Mouse (Mus musculus) hindbrain, embryonic 14.5 days (tissue): ENCODE data around the gene Ripk1. TPM values are rescaled to one million over a fixed set of nuclear protein-coding genes. Genes with fewer than 3 reads are reported as not detected.

Experiments
- ATAC-seq: fragments of 200-750 bp; cut with Nextera tagmentation; 2 replicates; pipeline ENCODE4 v1.8.0; 2017; ENCODE audit warnings: moderate number of reproducible peaks, mild to moderate bottlenecking, moderate TSS enrichment, moderate library complexity; ENCODE audit not compliant: low FRiP score
- DNase-seq: peaks from one replicate; pipeline ENCODE4 v3.0.0-alpha.2; 2015; ENCODE audit warnings: low spot score
- H3K27ac ChIP-seq: fragments of 300-500 bp; sonication (generic); 2 replicates; pipeline ENCODE4 v1.5.1; 2014; ENCODE audit warnings: mild to moderate bottlenecking, moderate library complexity
- H3K27me3 ChIP-seq: fragments of 300-500 bp; sonication (generic); 2 replicates; pipeline ENCODE4 v1.6.1; 2014; ENCODE audit warnings: mild to moderate bottlenecking, low read length, mixed read lengths; ENCODE audit not compliant: control insufficient read depth, insufficient read depth
- H3K36me3 ChIP-seq: fragments of 300-500 bp; sonication (generic); replicated peaks from 2 replicates; pipeline ENCODE4 v1.6.1; 2014; ENCODE audit not compliant: control insufficient read depth, insufficient read depth
- H3K4me1 ChIP-seq: fragments of 300-500 bp; sonication (generic); replicated peaks from 2 replicates; pipeline ENCODE4 v1.6.1; 2014; ENCODE audit warnings: antibody characterized with exemption, low read length, mixed read lengths; ENCODE audit not compliant: control insufficient read depth, insufficient read depth
- H3K4me2 ChIP-seq: fragments of 300-500 bp; sonication (generic); replicated peaks from 2 replicates; pipeline ENCODE4 v1.6.1; 2014; ENCODE audit warnings: mild to moderate bottlenecking, moderate library complexity
- H3K4me3 ChIP-seq: fragments of 300-500 bp; sonication (generic); replicated peaks from 2 replicates; pipeline ENCODE4 v1.5.1; 2014; ENCODE audit warnings: mild to moderate bottlenecking, low read length
- H3K9ac ChIP-seq: fragments of 300-500 bp; sonication (generic); 2 replicates; pipeline ENCODE4 v1.6.1; 2014
- H3K9me3 ChIP-seq: fragments of 300-500 bp; sonication (generic); 2 replicates; pipeline ENCODE4 v1.6.1; 2016; ENCODE audit warnings: low read length; ENCODE audit not compliant: control insufficient read depth
- WGBS: fragments of 180-500 bp; shearing (Covaris S2); extraction: QIAGEN DNeasy Blood & Tissue Kit; methylation state at CpG from one replicate; pipeline ENCODE4 v1.1.7; 2014; 5-methylcytosine and 5-hydroxymethylcytosine counted together
- polyA plus RNA-seq: library from polyadenylated mRNA; unstranded; fragments of >200 nt; fragmentation: Nextera tagmentation; extraction: Ambion mirVana; gene quantifications from 2 replicates; pipeline ENCODE4 v1.2.1, GENCODE M21; 2014

Gene Ripk1
- polyA plus RNA-seq, 1 experiment from 2014 or later: 8.2 TPM

DNA sequence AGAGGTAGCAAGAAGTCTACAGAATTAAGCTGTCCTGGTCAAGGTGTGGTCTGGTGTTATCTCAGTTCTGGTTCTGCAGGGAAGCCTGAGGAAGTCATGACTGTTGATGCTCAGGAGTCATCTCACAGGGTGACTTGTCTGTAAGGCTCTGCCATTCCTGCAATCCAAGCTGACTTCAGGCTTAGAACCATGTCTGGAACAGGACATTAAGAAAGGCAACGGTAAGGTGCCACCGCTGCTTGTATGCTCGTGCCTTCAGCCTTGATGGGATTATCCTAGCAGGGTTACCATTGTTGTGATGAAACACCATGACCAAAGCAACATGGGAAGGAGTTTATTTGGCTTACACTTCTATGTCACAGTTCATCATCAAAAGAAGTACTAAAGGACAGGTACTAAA lies 45.4 kb downstream of the Ripk1 start:
- 92% methylated on average over 3 of the region's 3 CpGs for WGBS
- DNase-seq: no peak
- no peak overlapping the region for H3K4me2 ChIP-seq
- no peak overlapping the region for H3K4me3 ChIP-seq
- no peak for ATAC-seq
- no peaks in the 10 kb centered on the region for H3K4me1 ChIP-seq
- H3K27ac ChIP-seq: no peak overlapping the region
- H3K36me3 ChIP-seq: peaks cover 30% of the 10 kb centered on the region
- H3K9me3 ChIP-seq: no peaks in the 10 kb centered on the region
- no peak overlapping the region for H3K9ac ChIP-seq
- H3K27me3 ChIP-seq: no peaks in the 10 kb centered on the region

- no peak for ATAC-seq
- no peak overlapping the region for H3K27ac ChIP-seq
- H3K4me2 ChIP-seq: no peak overlapping the region
- no peak for DNase-seq
- H3K4me1 ChIP-seq: no peaks in the 10 kb centered on the region
- no peaks in the 10 kb centered on the region for H3K9me3 ChIP-seq
- peaks cover 35% of the 10 kb centered on the region for H3K36me3 ChIP-seq
- 94% methylated on average over 8 of the region's 8 CpGs for WGBS
- no peaks in the 10 kb centered on the region for H3K27me3 ChIP-seq
- H3K4me3 ChIP-seq: no peak overlapping the region
- H3K9ac ChIP-seq: no peak overlapping the region
Observed at GRCm38 (mm10) chr13:34050479-34050878, 48.3 kb downstream of the Ripk1 start.

DNA sequence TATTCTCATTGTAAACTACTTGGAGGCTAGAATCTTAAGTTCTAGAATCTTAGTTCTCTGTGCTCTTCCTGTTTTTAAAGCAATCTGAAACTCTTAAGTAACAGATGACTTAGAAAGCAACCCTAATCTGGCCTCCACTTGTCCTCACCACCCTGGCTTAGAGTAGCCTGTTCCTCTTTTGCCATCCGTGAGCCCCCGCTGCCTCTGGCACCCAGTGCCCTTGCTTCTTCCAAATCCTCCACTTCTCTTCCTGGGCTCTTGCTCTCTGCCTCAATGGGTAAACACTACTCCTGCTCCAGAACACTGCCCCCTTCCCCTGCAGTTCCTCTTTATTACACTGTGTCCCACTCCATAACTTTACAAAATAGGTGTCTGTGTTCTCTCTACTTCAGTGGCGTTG lies 49.5 kb downstream of the Ripk1 start:
- Histone ChIP-seq H3K36me3 (peaks cover 45% of the 10 kb centered on the region), H3K9me3 (no peaks in the 10 kb centered on the region), H3K4me3 (no peak overlapping the region), H3K27ac (no peak overlapping the region), H3K9ac (no peak overlapping the region), H3K4me1 (no peaks in the 10 kb centered on the region), H3K27me3 (no peaks in the 10 kb centered on the region), H3K4me2 (no peak overlapping the region)
- WGBS: 95% methylated on average over 3 of the region's 3 CpGs
- DNase-seq: no peak
- ATAC-seq: no peak

- H3K4me3 ChIP-seq: no peak overlapping the region
- WGBS: 79% methylated on average over 13 of the region's 13 CpGs
Observed at GRCm38 (mm10) chr13:34053673-34054282, 51.6 kb downstream of the Ripk1 start.

GRCm38 (mm10) chr13:34054391-34054790 lies 52.2 kb downstream of the Ripk1 start:
- H3K9ac ChIP-seq: no peak overlapping the region
- no peaks in the 10 kb centered on the region for H3K27me3 ChIP-seq
- DNase-seq: no peak
- H3K4me3 ChIP-seq: no peak overlapping the region
- H3K9me3 ChIP-seq: no peaks in the 10 kb centered on the region
- WGBS: 65% methylated on average over 4 of the region's 4 CpGs
- no peak overlapping the region for H3K4me2 ChIP-seq
- peaks cover 48% of the 10 kb centered on the region for H3K36me3 ChIP-seq
- no peak for ATAC-seq
- no peak overlapping the region for H3K27ac ChIP-seq
- no peaks in the 10 kb centered on the region for H3K4me1 ChIP-seq

More at GRCm38 (mm10) chr13:34053673-34054282, 51.6 kb downstream of the Ripk1 start:
- Histone ChIP-seq H3K27ac (no peak overlapping the region), H3K4me2 (no peak overlapping the region), H3K9ac (no peak overlapping the region), H3K9me3 (no peaks in the 10 kb centered on the region), H3K36me3 (peaks cover 48% of the 10 kb centered on the region), H3K4me1 (no peaks in the 10 kb centered on the region), H3K27me3 (no peaks in the 10 kb centered on the region)
- no peak for ATAC-seq
- DNase-seq: no peak

DNA sequence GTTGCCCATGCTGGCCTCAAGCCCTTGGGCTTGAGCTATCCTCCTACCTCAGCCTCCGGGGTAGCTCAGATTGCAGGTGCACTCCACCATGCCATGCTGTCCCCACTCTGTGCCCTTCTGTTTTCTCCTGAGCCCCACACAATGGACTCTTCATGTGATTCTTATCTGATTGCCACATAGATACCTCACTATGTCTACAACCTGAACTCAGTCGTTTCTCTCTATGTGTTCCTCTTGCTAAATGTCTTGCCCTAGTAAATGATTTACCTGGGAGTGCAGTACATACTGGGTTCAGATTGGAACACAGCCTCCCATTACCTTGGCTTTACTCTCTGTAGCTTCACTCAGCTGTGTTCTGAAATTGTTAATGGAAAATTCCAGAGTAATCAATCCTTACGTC lies 52.8 kb downstream of the Ripk1 start:
- Histone ChIP-seq H3K27me3 (no peaks in the 10 kb centered on the region), H3K4me3 (no peak overlapping the region), H3K36me3 (peaks cover 43% of the 10 kb centered on the region), H3K4me1 (no peaks in the 10 kb centered on the region), H3K9me3 (no peaks in the 10 kb centered on the region), H3K27ac (no peak overlapping the region), H3K4me2 (no peak overlapping the region), H3K9ac (no peak overlapping the region)
- DNase-seq: no peak
- 83% methylated on average over 3 of the region's 3 CpGs for WGBS
- no peak for ATAC-seq

DNA sequence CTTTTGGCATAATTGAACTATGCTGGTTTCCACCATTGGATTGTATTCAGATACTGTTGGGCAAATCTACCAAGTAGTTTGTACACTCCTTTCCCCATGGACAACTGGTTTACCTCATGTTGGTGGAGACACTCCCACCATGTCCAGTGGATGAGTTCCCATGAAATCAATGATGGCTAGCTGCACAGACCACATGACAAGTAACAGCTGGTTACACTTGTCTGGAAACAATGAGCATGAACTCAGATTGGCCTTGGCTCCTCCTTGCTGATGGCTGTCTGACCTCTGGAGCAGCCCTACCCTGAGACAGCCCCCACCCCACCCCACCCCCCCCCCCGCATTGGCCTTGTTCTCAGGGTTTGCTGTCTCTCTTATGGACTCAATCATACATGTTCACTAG lies 55.1 kb downstream of the Ripk1 start:
- peaks cover 33% of the 10 kb centered on the region for H3K36me3 ChIP-seq
- H3K4me3 ChIP-seq: no peak overlapping the region
- no peaks in the 10 kb centered on the region for H3K4me1 ChIP-seq
- DNase-seq (no peak), ATAC-seq (no peak)
- 73% methylated on average over 1 of the region's 1 CpGs for WGBS
- H3K9ac ChIP-seq: no peak overlapping the region
- H3K4me2 ChIP-seq: no peak overlapping the region
- no peak overlapping the region for H3K27ac ChIP-seq
- no peaks in the 10 kb centered on the region for H3K9me3 ChIP-seq
- no peaks in the 10 kb centered on the region for H3K27me3 ChIP-seq

GRCm38 (mm10) chr13:34060061-34060460 lies 57.9 kb downstream of the Ripk1 start:
- H3K27me3 ChIP-seq: no peaks in the 10 kb centered on the region
- H3K4me1 ChIP-seq: no peaks in the 10 kb centered on the region
- H3K9ac ChIP-seq: no peak overlapping the region
- no peak overlapping the region for H3K4me3 ChIP-seq
- no peak for DNase-seq
- no peak for ATAC-seq
- H3K4me2 ChIP-seq: no peak overlapping the region
- 91% methylated on average over 9 of the region's 9 CpGs for whole genome bisulfite sequencing
- H3K9me3 ChIP-seq: no peaks in the 10 kb centered on the region
- no peak overlapping the region for H3K27ac ChIP-seq
- peaks cover 36% of the 10 kb centered on the region for H3K36me3 ChIP-seq

GRCm38 (mm10) chr13:34062466-34062865 lies 60.3 kb downstream of the Ripk1 start:
- Histone ChIP-seq H3K27me3 (no peaks in the 10 kb centered on the region), H3K4me1 (no peaks in the 10 kb centered on the region), H3K9me3 (no peaks in the 10 kb centered on the region), H3K9ac (no peak overlapping the region), H3K4me3 (no peak overlapping the region), H3K36me3 (peaks cover 18% of the 10 kb centered on the region), H3K27ac (no peak overlapping the region), H3K4me2 (no peak overlapping the region)
- no peak for DNase-seq
- 90% methylated on average over 10 of the region's 10 CpGs for WGBS
- no peak for ATAC-seq

DNA sequence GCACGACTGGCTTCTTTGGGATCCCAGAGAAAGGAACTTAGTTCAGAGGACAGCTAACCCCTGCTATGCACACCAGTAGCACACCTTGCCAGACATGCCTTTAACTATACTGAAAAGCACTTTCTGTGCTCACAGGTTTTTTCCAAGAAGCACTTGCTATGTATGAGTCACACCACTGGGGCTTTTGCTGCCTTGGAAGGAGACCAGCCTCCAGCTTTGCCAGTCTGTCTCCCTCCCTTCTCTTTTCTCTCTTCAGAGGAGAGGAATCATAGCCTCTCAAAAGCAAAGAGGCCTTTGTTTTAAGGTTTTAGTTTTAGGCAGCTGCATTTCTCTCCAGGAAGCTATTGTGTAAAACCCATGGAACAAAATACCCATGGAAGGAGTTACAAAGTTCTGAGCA lies 64.2 kb downstream of the Ripk1 start:
- H3K9ac ChIP-seq: no peak overlapping the region
- no peak for ATAC-seq
- no peak overlapping the region for H3K4me3 ChIP-seq
- DNase-seq: no peak
- H3K4me2 ChIP-seq: no peak overlapping the region
- H3K27ac ChIP-seq: no peak overlapping the region
- no peaks in the 10 kb centered on the region for H3K27me3 ChIP-seq
- peaks cover 17% of the 10 kb centered on the region for H3K36me3 ChIP-seq
- H3K4me1 ChIP-seq: no peaks in the 10 kb centered on the region; the same call in 1 of the 2 replicates
- no peaks in the 10 kb centered on the region for H3K9me3 ChIP-seq
- WGBS: 41% methylated on average over 1 of the region's 1 CpGs
